Mouse (Mus musculus) cerebellum, adult 8-10 months (tissue): ENCODE measurements around the gene Camsap1.

ENCODE experiments used
- DNase-seq: peaks from one replicate; pipeline ENCODE4 v3.0.0; 2022

Gene Camsap1

GRCm38 (mm10) chr2:25977587-25978239 is 5.4 kb downstream of the Camsap1 start:
- DNase-seq: no peak

DNA sequence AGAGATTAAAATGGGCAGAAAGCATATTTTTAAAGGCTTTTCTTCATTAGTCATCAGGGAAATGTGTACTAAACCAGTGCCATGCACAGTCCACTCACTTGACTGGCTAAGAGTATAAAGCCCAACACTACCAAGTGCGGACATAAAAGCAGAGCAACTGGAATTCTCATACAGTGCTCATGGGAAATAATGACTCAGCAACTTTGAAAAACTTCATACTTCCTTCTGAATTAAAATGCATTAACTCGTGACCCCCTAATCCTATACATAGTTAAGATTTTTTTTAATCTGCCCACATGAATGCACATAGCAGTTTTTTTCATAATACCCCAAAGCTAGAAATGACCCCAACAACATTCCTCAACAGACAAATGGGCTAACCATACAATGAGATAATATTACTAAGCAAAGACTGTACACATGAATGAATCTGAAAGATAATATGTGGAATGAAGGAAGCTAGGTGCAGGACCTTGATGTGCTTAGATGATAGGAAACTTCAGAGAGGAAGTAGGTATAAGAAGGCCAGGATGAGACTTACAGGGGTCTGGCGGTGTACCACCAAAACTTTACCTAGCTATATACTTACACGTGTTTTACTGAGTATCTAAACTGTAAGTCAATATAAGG is 7.8 kb downstream of the Camsap1 start:
- no peak for DNase-seq

GRCm38 (mm10) chr2:25970426-25970825 is 12.7 kb downstream of the Camsap1 start:
- DNase-seq: peak; percentile 68

DNA sequence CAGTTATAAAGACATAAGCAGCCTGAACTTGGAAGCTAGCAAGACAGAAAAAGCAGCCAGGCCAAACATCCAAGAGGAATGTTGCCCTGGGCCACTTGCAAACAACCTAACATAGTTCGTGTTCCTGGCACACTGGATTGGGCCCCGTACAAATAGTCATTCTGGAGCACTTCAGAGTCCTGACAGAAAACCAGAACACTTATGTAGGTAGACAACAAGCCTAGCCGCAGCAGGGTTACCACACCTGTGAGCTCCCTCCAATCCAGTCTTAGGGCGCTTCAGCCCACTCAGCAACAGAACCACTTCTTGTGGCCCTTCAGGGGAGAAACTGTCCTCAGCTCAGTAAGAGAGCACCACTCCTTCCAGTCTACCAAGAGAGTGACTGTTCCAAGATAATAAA is 13.8 kb downstream of the Camsap1 start:
- no peak for DNase-seq

DNA sequence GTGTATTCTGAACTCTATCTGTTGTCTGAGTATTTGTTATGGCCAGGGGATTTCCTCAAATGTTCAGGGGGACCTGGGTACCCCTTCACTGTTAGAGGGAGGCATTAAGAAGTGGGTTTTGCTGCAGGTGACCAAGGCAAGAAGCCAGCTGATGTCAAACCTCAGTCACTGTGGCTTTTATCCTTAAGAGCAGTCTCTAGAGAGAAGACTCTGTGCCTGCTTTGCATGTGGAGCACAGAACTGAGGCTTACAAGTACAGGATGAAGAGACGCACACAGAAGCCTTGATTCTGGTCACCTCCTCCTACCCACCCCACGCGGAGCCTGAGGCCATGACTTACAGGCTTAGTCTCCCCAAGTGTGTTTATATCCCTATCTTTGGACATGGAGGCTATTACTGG is 33.8 kb downstream of the Camsap1 start:
- DNase-seq: no peak

DNA sequence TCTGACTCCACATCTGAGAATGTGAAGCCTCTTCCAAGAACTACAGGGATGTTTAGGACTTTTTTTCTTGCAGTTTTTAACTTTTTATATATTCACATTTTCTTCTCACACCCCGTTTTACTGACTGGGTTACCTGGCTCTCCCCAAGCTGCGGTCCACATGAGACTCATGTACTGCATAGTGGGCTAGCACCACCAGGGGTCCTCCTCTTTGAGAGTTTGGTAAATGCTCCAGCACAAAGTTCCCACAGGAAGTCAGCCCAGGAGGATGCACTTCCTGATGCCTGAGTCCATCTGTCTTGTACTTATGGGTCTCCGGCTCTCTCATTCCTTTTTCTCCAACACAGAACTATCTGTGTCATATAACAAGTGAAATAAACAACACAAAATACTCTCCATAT is 35.1 kb downstream of the Camsap1 start:
- DNase-seq: no peak

DNA sequence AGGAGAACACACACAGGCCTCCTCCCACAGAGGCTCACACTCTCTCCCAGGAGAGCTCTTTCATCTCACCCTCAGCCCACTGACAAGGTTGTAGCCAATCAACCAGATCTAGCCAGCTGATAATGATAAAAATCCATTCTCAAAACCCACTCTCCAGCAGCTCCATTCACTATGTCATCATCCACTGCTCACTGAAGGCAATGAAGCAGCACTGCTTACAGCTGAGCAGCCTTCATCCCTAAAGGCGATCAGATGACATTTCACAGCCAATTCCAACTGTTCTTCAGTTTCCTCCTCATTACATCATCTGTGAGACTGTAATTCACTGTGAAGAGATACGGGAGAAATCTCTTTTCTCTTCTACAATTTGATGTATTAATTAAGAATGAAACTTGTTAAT is 39.3 kb downstream of the Camsap1 start:
- no peak for DNase-seq

DNA sequence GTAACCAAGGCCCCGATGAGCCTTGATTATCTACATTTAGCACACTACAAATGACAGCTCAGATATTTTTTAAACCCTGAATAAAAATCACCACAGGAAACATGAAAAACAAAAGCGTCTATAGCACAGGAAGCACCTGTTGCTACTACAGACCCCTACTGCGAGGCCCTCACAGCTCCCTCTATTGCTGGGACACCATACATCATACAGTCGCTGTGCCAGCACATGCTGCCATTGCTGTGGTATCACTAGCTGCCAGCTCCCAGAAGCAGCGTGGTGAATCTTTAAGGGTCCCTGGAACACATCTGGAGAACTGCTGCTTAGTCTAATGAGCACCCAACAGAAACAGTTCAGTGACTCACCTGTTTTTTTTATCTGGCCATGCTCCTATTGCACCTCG is 42.6 kb downstream of the Camsap1 start:
- no peak for DNase-seq

- DNase-seq: no peak
Observed at GRCm38 (mm10) chr2:25931249-25931859, 51.7 kb downstream of the Camsap1 start.

GRCm38 (mm10) chr2:25927821-25928220 is 55.3 kb downstream of the Camsap1 start:
- no peak for DNase-seq

GRCm38 (mm10) chr2:25924934-25925333 is 58.1 kb downstream of the Camsap1 start:
- DNase-seq: no peak

- DNase-seq: no peak
Observed at GRCm38 (mm10) chr2:25923799-25924198, 59.3 kb downstream of the Camsap1 start.

DNA sequence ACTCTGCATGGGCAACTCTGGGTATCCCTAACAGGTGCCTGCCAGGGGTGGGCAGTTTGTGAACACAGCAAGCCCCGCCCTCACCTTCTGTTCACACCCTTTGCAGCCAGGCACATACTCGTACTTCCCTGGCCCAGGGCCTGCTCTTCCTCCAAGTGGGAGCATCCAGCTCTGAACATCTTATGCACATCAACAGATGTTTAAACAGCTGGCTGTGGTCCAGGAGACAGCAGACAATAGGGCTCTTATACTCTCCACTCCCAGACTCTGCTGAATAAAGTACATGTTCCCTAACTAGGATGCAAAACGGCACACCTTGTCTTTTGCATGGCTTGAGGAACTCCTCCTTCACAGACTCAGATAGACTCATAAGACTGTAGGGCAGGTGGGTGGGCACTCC is 63.1 kb downstream of the Camsap1 start:
- no peak for DNase-seq

- DNase-seq: no peak
Observed at GRCm38 (mm10) chr2:25918408-25918807, 64.7 kb downstream of the Camsap1 start.

- DNase-seq: no peak
Observed at GRCm38 (mm10) chr2:25914821-25915220, 68.3 kb downstream of the Camsap1 start.

GRCm38 (mm10) chr2:25914201-25914600 is 68.9 kb downstream of the Camsap1 start:
- no peak for DNase-seq

DNA sequence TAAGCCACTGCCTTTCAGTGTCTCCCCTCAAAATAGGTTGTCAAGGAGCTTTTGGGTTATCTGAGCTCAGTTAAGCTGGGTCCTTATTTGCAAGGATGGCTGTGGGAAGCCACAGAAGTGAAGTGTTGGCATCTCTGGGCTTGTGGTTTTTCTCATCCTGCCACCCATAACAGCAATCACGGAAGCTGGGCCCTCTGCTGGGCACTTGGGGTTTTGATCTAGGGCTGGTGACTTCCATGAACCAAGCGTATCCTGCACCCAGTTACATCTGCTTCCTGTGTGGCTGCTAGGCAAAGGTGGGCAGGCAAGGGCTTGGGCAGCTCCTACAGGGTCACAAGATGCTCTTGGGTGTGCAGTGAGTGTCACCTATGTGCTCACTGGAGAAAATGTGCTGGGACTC is 69.8 kb downstream of the Camsap1 start:
- no peak for DNase-seq

DNA sequence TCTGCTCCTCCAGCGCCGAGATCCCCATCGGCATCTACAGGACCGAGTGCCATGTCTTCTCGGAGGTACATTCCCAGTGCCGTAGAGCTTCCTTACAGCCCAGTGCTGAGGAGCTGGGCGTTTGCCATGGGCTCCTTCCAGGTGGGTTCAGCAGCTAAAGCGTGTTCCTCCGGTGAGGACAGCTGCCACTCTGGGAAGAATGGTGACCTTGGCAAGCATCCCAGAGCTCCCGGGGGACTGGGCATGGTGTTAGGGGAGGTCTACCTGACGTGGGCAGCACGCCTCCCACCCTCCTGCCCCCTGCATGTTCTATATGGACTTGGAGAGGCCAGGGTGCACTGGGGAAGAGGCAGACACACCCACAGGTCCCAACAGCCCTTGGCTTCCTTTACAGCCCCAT is 73.2 kb downstream of the Camsap1 start:
- no peak for DNase-seq

GRCm38 (mm10) chr2:25898970-25899369 is 84.1 kb downstream of the Camsap1 start:
- no peak for DNase-seq

- DNase-seq: peak; percentile 56
Observed at GRCm38 (mm10) chr2:25892440-25892839, 90.6 kb downstream of the Camsap1 start.

- DNase-seq: no peak
Observed at GRCm38 (mm10) chr2:25888144-25888543, 94.9 kb downstream of the Camsap1 start.

GRCm38 (mm10) chr2:25887226-25887625 is 95.9 kb downstream of the Camsap1 start:
- no peak for DNase-seq

DNA sequence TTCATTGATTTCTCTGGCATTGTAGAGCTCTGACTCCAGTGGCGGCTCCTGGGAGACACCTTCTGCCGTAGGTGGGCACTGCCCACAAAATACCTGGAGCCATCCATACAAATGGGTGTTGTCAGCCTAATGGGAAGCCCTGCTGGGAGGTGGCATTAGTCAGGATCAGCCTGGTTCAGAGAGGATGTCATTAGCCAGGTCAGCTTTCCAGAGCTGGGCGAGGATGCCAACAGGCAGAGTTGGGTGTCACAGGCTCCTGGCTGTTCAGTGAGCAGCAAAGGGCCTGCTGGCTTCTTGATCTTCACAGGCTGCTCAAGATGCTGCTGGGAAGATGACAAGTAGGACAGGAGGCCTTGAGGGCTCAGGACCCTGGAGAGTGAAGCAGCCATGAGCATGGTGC is 98.3 kb downstream of the Camsap1 start:
- DNase-seq: no peak

GRCm38 (mm10) chr2:25882276-25882675 is 100.8 kb downstream of the Camsap1 start:
- DNase-seq: no peak

DNA sequence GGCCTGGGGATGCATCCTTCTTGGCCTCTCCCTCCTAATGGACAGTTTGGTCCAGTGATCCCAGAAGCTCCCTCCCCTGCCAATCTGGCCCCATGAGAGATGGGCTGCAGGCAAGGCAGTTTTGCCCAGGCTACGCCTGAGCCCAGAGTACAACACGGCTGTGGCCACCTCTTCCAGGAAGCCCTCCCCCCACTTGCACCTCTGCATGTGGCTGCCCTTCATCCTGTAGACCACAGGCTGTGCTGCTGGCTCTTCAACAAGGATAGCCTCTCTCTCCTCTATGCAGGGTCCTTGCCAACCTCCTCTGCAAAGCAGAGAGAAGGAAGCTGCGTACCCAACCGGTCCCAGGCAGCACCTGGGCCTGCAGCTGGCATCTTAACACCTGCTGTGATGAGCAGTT is 104.0 kb downstream of the Camsap1 start:
- peak; percentile 51 for DNase-seq
